Mouse (Mus musculus): ENCODE results near the gene Magi1.

DNA sequence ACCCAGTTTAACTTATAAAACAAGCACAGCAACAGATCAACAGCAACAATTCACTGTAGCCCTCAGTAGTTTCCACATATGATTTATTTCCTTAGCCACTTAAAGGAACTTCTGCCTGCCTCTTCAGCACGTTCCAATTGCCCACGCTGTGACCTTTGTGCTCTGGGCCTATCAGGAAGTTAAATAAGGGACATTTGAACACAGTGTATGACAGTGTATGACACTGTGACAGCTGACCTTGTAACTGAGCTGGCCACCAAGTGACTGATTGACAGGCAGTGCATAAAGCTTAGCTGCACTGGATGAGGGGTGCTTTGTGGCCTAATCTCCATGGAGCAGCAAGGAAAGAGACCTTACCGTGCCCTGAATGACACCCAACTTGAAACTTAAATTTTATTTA is 525.6 kb downstream of the Magi1 start:
- TF ChIP-seq GATA1 (IDR thresholded peaks at IDR 0.05; ENCODE audit: borderline replicate concordance, low read length), result no peak
- no peak for TF ChIP-seq FLI1 (IDR thresholded peaks at IDR 0.05; ENCODE audit: low read length)

All from megakaryocyte, embryonic 14.5 days (primary cell).